11 mouse cellular contexts compared by ENCODE assay signal in the genomic region with DNA sequence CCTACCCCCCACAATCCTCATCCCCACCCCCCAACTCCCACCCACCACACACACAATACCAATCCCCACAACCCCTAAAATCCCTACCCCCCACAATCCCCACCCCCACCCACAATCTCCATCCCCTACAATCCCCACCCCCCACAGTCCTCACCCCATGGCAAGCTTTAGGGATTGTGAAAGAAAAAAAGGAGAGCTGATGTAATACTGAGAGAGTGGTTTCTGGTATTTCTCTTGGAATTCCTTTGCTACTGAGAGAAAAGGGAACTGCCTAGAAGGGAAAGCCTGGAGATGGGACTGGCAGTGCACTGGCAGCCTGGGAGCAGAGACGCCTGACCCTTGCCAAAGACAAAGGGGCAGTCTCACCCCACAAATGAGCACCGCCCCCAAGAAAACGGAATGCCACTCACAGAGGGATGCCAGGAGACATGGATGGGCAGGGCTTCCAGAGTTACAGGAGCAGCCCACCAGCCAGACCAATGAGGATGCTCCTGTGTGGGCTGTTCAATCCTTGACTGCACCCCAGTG. TPM values are rescaled to one million over a fixed set of nuclear protein-coding genes. Genes with fewer than 3 reads are reported as not detected.
A peak's percentile ranks its signal among the peaks of the same experiment; 100 is the strongest.
DNase-seq lines count a peak whose midpoint lies in the region; ATAC-seq and TF ChIP-seq lines count a peak whose summit lies in the region.
"Had no signal": no experiment of that assay in that cellular context is flagged by ENCODE, and none has a peak within 500 bp of the region (broad histone marks: within the 10 kb centered on the region; RNA-seq: fewer than 3 reads in every experiment).

No protein-coding gene starts in this region.

- no peaks in the 10 kb centered on the region for H3K9me3 ChIP-seq in stomach, embryonic 14.5 days (ENCODE audit: control insufficient read depth, low read depth, low read length)
- H3K9me3 ChIP-seq in stomach, postnatal 0 days (ENCODE audit: control insufficient read depth, low read length) = no peaks in the 10 kb centered on the region
- no peaks in the 10 kb centered on the region for H3K9me3 ChIP-seq in embryonic facial prominence, embryonic 13.5 days
- H3K9me3 ChIP-seq in hindbrain, embryonic 15.5 days = no peaks in the 10 kb centered on the region
- H3K9me3 ChIP-seq: heart, embryonic 13.5 days had no signal

- no peak for TF ChIP-seq EP300 in stomach, postnatal 0 days (optimal IDR thresholded peaks at IDR 0.05)

- no peaks in the 10 kb centered on the region for H3K27me3 ChIP-seq in stomach, embryonic 14.5 days (ENCODE audit: control insufficient read depth, insufficient read depth, low read length)
- no peaks in the 10 kb centered on the region for H3K27me3 ChIP-seq in stomach, postnatal 0 days (ENCODE audit: control insufficient read depth, insufficient read depth, low read length)
- H3K27me3 ChIP-seq in embryonic facial prominence, embryonic 13.5 days = no peaks in the 10 kb centered on the region
- no peaks in the 10 kb centered on the region for H3K27me3 ChIP-seq in hindbrain, embryonic 15.5 days
- H3K27me3 ChIP-seq: heart, embryonic 13.5 days had no signal

- H3K4me2 ChIP-seq in stomach, embryonic 14.5 days (replicated peaks; ENCODE audit: low read depth, low read length) = no peak overlapping the region
- no peak overlapping the region for H3K4me2 ChIP-seq in stomach, postnatal 0 days (replicated peaks; ENCODE audit: low read depth)
- H3K4me2 ChIP-seq in embryonic facial prominence, embryonic 13.5 days = no peak overlapping the region
- H3K4me2 ChIP-seq in hindbrain, embryonic 15.5 days = no peak overlapping the region

- no peak for TF ChIP-seq CTCF in stomach, postnatal 0 days (IDR thresholded peaks at IDR 0.05; ENCODE audit: low read depth)

- no peak for DNase-seq in stomach, postnatal 0 days (ENCODE audit: low spot score)
- no peak for DNase-seq in adrenal gland, adult 2 months
- no peak for DNase-seq in layer of hippocampus, adult 11-12 months (ENCODE audit: low spot score)
- DNase-seq in left cerebral cortex, postnatal 10 days (ENCODE audit: extremely low spot score in 1 of 2, low spot score in 2 of 2) = no peak
- DNase-seq: kidney, adult 2 months; lung, adult 2 months had no signal

- no peaks in the 10 kb centered on the region for H3K36me3 ChIP-seq in stomach, embryonic 14.5 days (ENCODE audit: control insufficient read depth, insufficient read depth, low read length)
- no peaks in the 10 kb centered on the region for H3K36me3 ChIP-seq in stomach, postnatal 0 days (ENCODE audit: control insufficient read depth, insufficient read depth, low read length)
- H3K36me3 ChIP-seq in embryonic facial prominence, embryonic 13.5 days = no peaks in the 10 kb centered on the region
- H3K36me3 ChIP-seq in hindbrain, embryonic 15.5 days = no peaks in the 10 kb centered on the region
- H3K36me3 ChIP-seq: heart, embryonic 13.5 days had no signal

- ATAC-seq in stomach, embryonic 14.5 days (ENCODE audit: insufficient number of reproducible peaks, insufficient read depth, low FRiP score, low read depth) = 0 out of 2 replicates have a peak, but pooled peaks have one; percentile 23
- no peak for ATAC-seq in stomach, postnatal 0 days (ENCODE audit: low FRiP score, low TSS enrichment)
- ATAC-seq in embryonic facial prominence, embryonic 13.5 days (ENCODE audit: insufficient number of reproducible peaks, insufficient read depth, low FRiP score, low TSS enrichment, low read depth) = 0 out of 2 replicates have a peak, but pooled peaks have one; percentile 32
- peak; percentile 71; the same call in 1 of the 2 replicates for ATAC-seq in hindbrain, embryonic 15.5 days (ENCODE audit: low FRiP score, low read depth)

- no peak overlapping the region for H3K9ac ChIP-seq in stomach, embryonic 14.5 days (replicated peaks; ENCODE audit: low read depth, low read length)
- H3K9ac ChIP-seq in stomach, postnatal 0 days (ENCODE audit: low read length) = no peak overlapping the region
- no peak overlapping the region for H3K9ac ChIP-seq in embryonic facial prominence, embryonic 13.5 days
- no peak overlapping the region for H3K9ac ChIP-seq in hindbrain, embryonic 15.5 days
- H3K9ac ChIP-seq: heart, embryonic 13.5 days had no signal

- intact Hi-C loops in left cerebral cortex, postnatal 10 days (cut with DNase I) = no loop called here

- 40% methylated on average over 3 of the region's 3 CpGs for WGBS in stomach, embryonic 14.5 days
- WGBS in stomach, postnatal 0 days = 54% methylated on average over 3 of the region's 3 CpGs
- 16% methylated on average over 3 of the region's 3 CpGs for WGBS in embryonic facial prominence, embryonic 13.5 days
- 20% methylated on average over 3 of the region's 3 CpGs for WGBS in hindbrain, embryonic 15.5 days

- H3K27ac ChIP-seq in stomach, embryonic 14.5 days (ENCODE audit: low read length) = no peak overlapping the region
- H3K27ac ChIP-seq in stomach, postnatal 0 days (replicated peaks) = no peak overlapping the region
- no peak overlapping the region for H3K27ac ChIP-seq in embryonic facial prominence, embryonic 13.5 days
- H3K27ac ChIP-seq in hindbrain, embryonic 15.5 days (replicated peaks) = no peak overlapping the region
- H3K27ac ChIP-seq: heart, embryonic 13.5 days had no signal

- no peak overlapping the region for H3K4me3 ChIP-seq in stomach, embryonic 14.5 days (ENCODE audit: low read depth, low read length)
- no peak overlapping the region for H3K4me3 ChIP-seq in stomach, postnatal 0 days (ENCODE audit: low read depth, low read length)
- no peak overlapping the region for H3K4me3 ChIP-seq in embryonic facial prominence, embryonic 13.5 days
- H3K4me3 ChIP-seq in hindbrain, embryonic 15.5 days = no peak overlapping the region
- H3K4me3 ChIP-seq: erythroblast, embryonic 14.5 days; heart, embryonic 13.5 days had no signal

- H3K4me1 ChIP-seq in stomach, embryonic 14.5 days (ENCODE audit: control insufficient read depth, insufficient read depth, low read length) = no peaks in the 10 kb centered on the region
- H3K4me1 ChIP-seq in stomach, postnatal 0 days (replicated peaks; ENCODE audit: control insufficient read depth, insufficient read depth) = no peaks in the 10 kb centered on the region
- peaks cover 13% of the 10 kb centered on the region for H3K4me1 ChIP-seq in embryonic facial prominence, embryonic 13.5 days
- H3K4me1 ChIP-seq in hindbrain, embryonic 15.5 days (replicated peaks) = no peaks in the 10 kb centered on the region

RNA-seq across cellular contexts. Expression of a gene that starts 54.3 kb away (rescaled TPM):
- polyA plus RNA-seq in stomach, embryonic 14.5 days (2014; fragmentation: Nextera tagmentation; extraction: Ambion mirVana) = 0.84 and 1.00 TPM in 2 replicates
- 0.29 TPM in 2 replicates for polyA plus RNA-seq in stomach, postnatal 0 days (2015; fragmentation: Nextera tagmentation; extraction: Ambion mirVana)
- polyA plus RNA-seq in embryonic facial prominence, embryonic 13.5 days (2015; fragmentation: Nextera tagmentation; extraction: Ambion mirVana) = 0.34 and 0.40 TPM in 2 replicates
- polyA plus RNA-seq in hindbrain, embryonic 15.5 days (2015; fragmentation: Nextera tagmentation; extraction: Ambion mirVana) = 1.2 and 1.4 TPM in 2 replicates
- under 1 TPM; 0.52 to 0.73 TPM for total RNA-seq in adrenal gland, adult 2 months (2021)
- 0.04 TPM in 2 replicates for polyA plus RNA-seq in adrenal gland, adult 2 months (2012; rRNA removed)
- total RNA-seq in left cerebral cortex, postnatal 10 days (2021) = under 1 TPM; 0.12 to 0.15 TPM
- polyA plus RNA-seq: erythroblast, embryonic 14.5 days had no signal
